Mouse (Mus musculus): ENCODE results near the gene Adgrv1.

Gene Adgrv1

GRCm38 (mm10) chr13:81335241-81335640 lies 297.7 kb downstream of the Adgrv1 start:
- DNase-seq (ENCODE audit: low read depth, low spot score) = no peak

- DNase-seq (ENCODE audit: low read depth, low spot score) = no peak
Measured at GRCm38 (mm10) chr13:81332018-81332417, 300.9 kb downstream of the Adgrv1 start.

GRCm38 (mm10) chr13:81329762-81330161 lies 303.2 kb downstream of the Adgrv1 start:
- DNase-seq (ENCODE audit: low read depth, low spot score) = no peak

- DNase-seq (ENCODE audit: low read depth, low spot score) = no peak
Measured at GRCm38 (mm10) chr13:81328181-81328580, 304.8 kb downstream of the Adgrv1 start.

GRCm38 (mm10) chr13:81325606-81326215 lies 307.2 kb downstream of the Adgrv1 start:
- DNase-seq (ENCODE audit: low read depth, low spot score) = no peak

GRCm38 (mm10) chr13:81323546-81324316 lies 309.2 kb downstream of the Adgrv1 start:
- no peak for DNase-seq (ENCODE audit: low read depth, low spot score)

GRCm38 (mm10) chr13:81316581-81316980 lies 316.4 kb downstream of the Adgrv1 start:
- no peak for DNase-seq (ENCODE audit: low read depth, low spot score)

GRCm38 (mm10) chr13:81314306-81315120 lies 318.4 kb downstream of the Adgrv1 start:
- no peak for DNase-seq (ENCODE audit: low read depth, low spot score)

- DNase-seq (ENCODE audit: low read depth, low spot score) = no peak
Measured at GRCm38 (mm10) chr13:81312148-81312547, 320.8 kb downstream of the Adgrv1 start.

GRCm38 (mm10) chr13:81300851-81301250 lies 332.1 kb downstream of the Adgrv1 start:
- DNase-seq (ENCODE audit: low read depth, low spot score) = no peak

GRCm38 (mm10) chr13:81294106-81294505 lies 338.8 kb downstream of the Adgrv1 start:
- no peak for DNase-seq (ENCODE audit: low read depth, low spot score)

- no peak for DNase-seq (ENCODE audit: low read depth, low spot score)
Measured at GRCm38 (mm10) chr13:81282193-81282592, 350.8 kb downstream of the Adgrv1 start.

GRCm38 (mm10) chr13:81280650-81281229 lies 352.2 kb downstream of the Adgrv1 start:
- DNase-seq (ENCODE audit: low read depth, low spot score) = no peak

- DNase-seq (ENCODE audit: low read depth, low spot score) = no peak
Measured at GRCm38 (mm10) chr13:81279351-81279736, 353.6 kb downstream of the Adgrv1 start.

GRCm38 (mm10) chr13:81278669-81279350 lies 354.1 kb downstream of the Adgrv1 start:
- no peak for DNase-seq (ENCODE audit: low read depth, low spot score)

- DNase-seq (ENCODE audit: low read depth, low spot score) = no peak
Measured at GRCm38 (mm10) chr13:81273837-81274236, 359.1 kb downstream of the Adgrv1 start.

- DNase-seq (ENCODE audit: low read depth, low spot score) = no peak
Measured at GRCm38 (mm10) chr13:81270396-81270795, 362.6 kb downstream of the Adgrv1 start.

GRCm38 (mm10) chr13:81269056-81269455 lies 363.9 kb downstream of the Adgrv1 start:
- no peak for DNase-seq (ENCODE audit: low read depth, low spot score)

- DNase-seq (ENCODE audit: low read depth, low spot score) = peak; percentile 9
Measured at GRCm38 (mm10) chr13:81267489-81267888, 365.5 kb downstream of the Adgrv1 start.

GRCm38 (mm10) chr13:81264465-81264864 lies 368.5 kb downstream of the Adgrv1 start:
- no peak for DNase-seq (ENCODE audit: low read depth, low spot score)

GRCm38 (mm10) chr13:81241181-81241580 lies 391.8 kb downstream of the Adgrv1 start:
- no peak for DNase-seq (ENCODE audit: low read depth, low spot score)

Measured in WW6 (cell line).